Mouse (Mus musculus) limb, embryonic 14.5 days (tissue): ENCODE results near the gene Gaa. TPM values are rescaled to one million over a fixed set of nuclear protein-coding genes. Genes with fewer than 3 reads are reported as not detected.
"Not testable (repeated sequence)": the region's sequence is repeated elsewhere in the genome, so short reads cannot be mapped to it uniquely, and the experiment has no call there.

Source experiments
- ATAC-seq: fragments of 200-750 bp; cut with Nextera tagmentation; 2 replicates; pipeline ENCODE4 v1.8.0; 2017; ENCODE audit warnings: low read depth, moderate number of reproducible peaks, moderate TSS enrichment; ENCODE audit not compliant: low FRiP score
- DNase-seq: peaks from one replicate; pipeline ENCODE4 v3.0.0-alpha.2; 2015; ENCODE audit warnings: low spot score
- H3K27ac ChIP-seq: fragments of 300-500 bp; sonication (generic); replicated peaks from 2 replicates; pipeline ENCODE4 v1.5.1; 2014; ENCODE audit warnings: low read depth, mild to moderate bottlenecking, low read length, moderate library complexity, mixed read lengths
- H3K27me3 ChIP-seq: fragments of 300-500 bp; sonication (generic); 2 replicates; pipeline ENCODE4 v1.6.1; 2014; ENCODE audit warnings: low read length, mixed read lengths; ENCODE audit not compliant: control insufficient read depth, insufficient read depth
- H3K36me3 ChIP-seq: fragments of 300-500 bp; sonication (generic); 2 replicates; pipeline ENCODE4 v1.6.1; 2014; ENCODE audit warnings: mild to moderate bottlenecking, low read length, moderate library complexity, mixed read lengths; ENCODE audit not compliant: control insufficient read depth, insufficient read depth
- H3K4me1 ChIP-seq: fragments of 300-500 bp; sonication (generic); 2 replicates; pipeline ENCODE4 v1.6.1; 2014; ENCODE audit warnings: antibody characterized with exemption, low read length, mixed read lengths; ENCODE audit not compliant: control insufficient read depth, insufficient read depth
- H3K4me2 ChIP-seq: fragments of 300-500 bp; sonication (generic); replicated peaks from 2 replicates; pipeline ENCODE4 v1.6.1; 2014; ENCODE audit warnings: low read depth, mild to moderate bottlenecking, low read length, moderate library complexity; ENCODE audit not compliant: severe bottlenecking
- H3K4me3 ChIP-seq: fragments of 300-500 bp; sonication (generic); replicated peaks from 2 replicates; pipeline ENCODE4 v1.5.1; 2014; ENCODE audit warnings: low read length
- H3K9ac ChIP-seq: fragments of 300-500 bp; sonication (generic); 2 replicates; pipeline ENCODE4 v1.6.1; 2014; ENCODE audit warnings: mild to moderate bottlenecking, low read depth, low read length, moderate library complexity; ENCODE audit not compliant: severe bottlenecking
- H3K9me3 ChIP-seq: fragments of 300-500 bp; sonication (generic); 2 replicates; pipeline ENCODE4 v1.6.1; 2016; ENCODE audit warnings: low read length; ENCODE audit not compliant: control insufficient read depth
- POLR2A ChIP-seq: fragments of 200-500 bp; IDR thresholded peaks from 2 replicates; pipeline ENCODE4 v1.8.0; 2012; ENCODE audit warnings: inconsistent platforms, mild to moderate bottlenecking, moderate library complexity, borderline replicate concordance; ENCODE audit not compliant: insufficient read depth, insufficient read length; ENCODE audit errors: extremely low read depth
- WGBS: fragments of 180-500 bp; shearing (Covaris S2); extraction: QIAGEN DNeasy Blood & Tissue Kit; methylation state at CpG from one replicate; pipeline ENCODE4 v1.1.7; 2014; 5-methylcytosine and 5-hydroxymethylcytosine counted together
- polyA plus RNA-seq, 2 experiments: library from polyadenylated mRNA; depleted of rRNA in 1 of 2; stranded (reverse) in 1 of 2; unstranded in 1 of 2; fragments of >200 nt; fragmentation: Nextera tagmentation in 1 of 2; extraction: Ambion mirVana in 1 of 2; gene quantifications; 2 replicates each; pipeline versions ENCODE4 v1.2.1 to v1.2.3; 2012 to 2014

The Gaa gene
- polyA plus RNA-seq, 2 experiments, result 74.5 to 136 TPM

GRCm38 (mm10) chr11:119264413-119264812 lies 3.3 kb upstream of the Gaa start:
- 90% methylated on average over 13 of the region's 13 CpGs for WGBS
- Histone ChIP-seq H3K27ac (no peak overlapping the region), H3K4me1 (peaks cover 7% of the 10 kb centered on the region), H3K9me3 (no peaks in the 10 kb centered on the region), H3K9ac (no peak overlapping the region), H3K4me3 (no peak overlapping the region), H3K27me3 (no peaks in the 10 kb centered on the region), H3K4me2 (no peak overlapping the region), H3K36me3 (no peaks in the 10 kb centered on the region)
- no peak for ATAC-seq
- TF ChIP-seq POLR2A, result no peak
- DNase-seq, result no peak

GRCm38 (mm10) chr11:119265811-119266210 lies 1.9 kb upstream of the Gaa start:
- DNase-seq (no peak), ATAC-seq (no peak)
- no peak overlapping the region for H3K4me3 ChIP-seq
- no peaks in the 10 kb centered on the region for H3K27me3 ChIP-seq
- WGBS, result 79% methylated on average over 7 of the region's 7 CpGs
- no peak overlapping the region for H3K4me2 ChIP-seq
- H3K36me3 ChIP-seq, result peaks cover 7% of the 10 kb centered on the region
- H3K4me1 ChIP-seq, result peaks cover 7% of the 10 kb centered on the region
- no peak for TF ChIP-seq POLR2A
- no peak overlapping the region for H3K9ac ChIP-seq
- no peak overlapping the region for H3K27ac ChIP-seq
- H3K9me3 ChIP-seq, result no peaks in the 10 kb centered on the region

GRCm38 (mm10) chr11:119267241-119267674 lies 429 bp upstream of the Gaa start:
- Histone ChIP-seq H3K4me3 (peak overlapping the region; percentile 66; the same call in 1 of the 2 replicates), H3K36me3 (peaks cover 7% of the 10 kb centered on the region), H3K27me3 (no peaks in the 10 kb centered on the region), H3K4me1 (peaks cover 7% of the 10 kb centered on the region), H3K4me2 (peak overlapping the region; percentile 85), H3K27ac (no peak overlapping the region), H3K9ac (no peak overlapping the region), H3K9me3 (no peaks in the 10 kb centered on the region)
- 0 out of 2 replicates have a peak, but pooled peaks have one; percentile 23 for ATAC-seq
- TF ChIP-seq POLR2A, result no peak
- 64% methylated on average over 6 of the region's 6 CpGs for WGBS
- no peak for DNase-seq

- H3K27me3 ChIP-seq, result no peaks in the 10 kb centered on the region
- peaks cover 16% of the 10 kb centered on the region for H3K36me3 ChIP-seq
- H3K27ac ChIP-seq, result no peak overlapping the region
- H3K4me2 ChIP-seq, result peak overlapping the region; percentile 85
- H3K9ac ChIP-seq, result peak overlapping the region; percentile 65
- H3K4me1 ChIP-seq, result peaks cover 7% of the 10 kb centered on the region
- H3K9me3 ChIP-seq, result no peaks in the 10 kb centered on the region
- DNase-seq (no peak), ATAC-seq (no peak)
- H3K4me3 ChIP-seq, result peak overlapping the region; percentile 66
- TF ChIP-seq POLR2A, result no peak
- 76% methylated on average over 16 of the region's 16 CpGs for WGBS
These were observed 989 bp downstream of the Gaa start for GRCm38 (mm10) chr11:119268557-119269195.

GRCm38 (mm10) chr11:119272492-119272891 lies 4.8 kb downstream of the Gaa start:
- H3K36me3 ChIP-seq, result peaks cover 46% of the 10 kb centered on the region
- DNase-seq, H3K4me2 ChIP-seq, H3K27me3 ChIP-seq, H3K27ac ChIP-seq, H3K4me3 ChIP-seq, H3K9me3 ChIP-seq, H3K4me1 ChIP-seq, ATAC-seq, H3K9ac ChIP-seq: not testable (repeated sequence)
- 69% methylated on average over 3 of the region's 3 CpGs for WGBS
